Mouse (Mus musculus) forebrain, embryonic 14.5 days (tissue): ENCODE measurements around the gene Rasl11a. TPM values are rescaled to one million over a fixed set of nuclear protein-coding genes. Genes with fewer than 3 reads are reported as not detected.

Experiments
- ATAC-seq: fragments of 200-750 bp; cut with Nextera tagmentation; 2 replicates; pipeline ENCODE4 v1.8.0; 2017; ENCODE audit warnings: mild to moderate bottlenecking, moderate library complexity
- DNase-seq: peaks from one replicate; pipeline ENCODE4 v3.0.0-alpha.2; 2015; ENCODE audit warnings: low spot score
- H3K27ac ChIP-seq: fragments of 300-500 bp; sonication (generic); 2 replicates; pipeline ENCODE4 v1.5.1; 2014; ENCODE audit warnings: low read depth, mild to moderate bottlenecking, control low read depth, low read length, moderate library complexity
- H3K27me3 ChIP-seq: fragments of 300-500 bp; sonication (generic); replicated peaks from 2 replicates; pipeline ENCODE4 v1.6.1; 2014; ENCODE audit warnings: low read length, control low read depth, mixed read lengths; ENCODE audit not compliant: control insufficient read depth, insufficient read depth
- H3K36me3 ChIP-seq: fragments of 300-500 bp; sonication (generic); 2 replicates; pipeline ENCODE4 v1.6.1; 2014; ENCODE audit warnings: low read length, control low read depth; ENCODE audit not compliant: control insufficient read depth, insufficient read depth
- H3K4me1 ChIP-seq: fragments of 300-500 bp; sonication (generic); 2 replicates; pipeline ENCODE4 v1.6.1; 2014; ENCODE audit warnings: antibody characterized with exemption, low read length, control low read depth; ENCODE audit not compliant: control insufficient read depth, insufficient read depth
- H3K4me2 ChIP-seq: fragments of 300-500 bp; sonication (generic); 2 replicates; pipeline ENCODE4 v1.6.1; 2014; ENCODE audit warnings: mild to moderate bottlenecking, control low read depth, low read length
- H3K4me3 ChIP-seq: fragments of 300-500 bp; sonication (generic); 2 replicates; pipeline ENCODE4 v1.5.1; 2014; ENCODE audit warnings: low read depth, low read length, control low read depth
- H3K9ac ChIP-seq: fragments of 300-500 bp; sonication (generic); 2 replicates; pipeline ENCODE4 v1.6.1; 2014; ENCODE audit warnings: mild to moderate bottlenecking, low read length, control low read depth, moderate library complexity
- H3K9me3 ChIP-seq: fragments of 300-500 bp; sonication (generic); replicated peaks from 2 replicates; pipeline ENCODE4 v1.6.1; 2016; ENCODE audit warnings: low read length, control low read depth, mixed read lengths; ENCODE audit not compliant: control insufficient read depth
- WGBS: fragments of 180-500 bp; shearing (Covaris S2); extraction: QIAGEN DNeasy Blood & Tissue Kit; methylation state at CpG from one replicate; pipeline ENCODE4 v1.1.7; 2014; 5-methylcytosine and 5-hydroxymethylcytosine counted together
- polyA plus RNA-seq: library from polyadenylated mRNA; unstranded; fragments of >200 nt; fragmentation: Nextera tagmentation; extraction: Ambion mirVana; gene quantifications from 2 replicates; pipeline ENCODE4 v1.2.1, GENCODE M21; 2014

Gene Rasl11a
- polyA plus RNA-seq, 1 experiment from 2014 or later: 6.4 TPM

DNA sequence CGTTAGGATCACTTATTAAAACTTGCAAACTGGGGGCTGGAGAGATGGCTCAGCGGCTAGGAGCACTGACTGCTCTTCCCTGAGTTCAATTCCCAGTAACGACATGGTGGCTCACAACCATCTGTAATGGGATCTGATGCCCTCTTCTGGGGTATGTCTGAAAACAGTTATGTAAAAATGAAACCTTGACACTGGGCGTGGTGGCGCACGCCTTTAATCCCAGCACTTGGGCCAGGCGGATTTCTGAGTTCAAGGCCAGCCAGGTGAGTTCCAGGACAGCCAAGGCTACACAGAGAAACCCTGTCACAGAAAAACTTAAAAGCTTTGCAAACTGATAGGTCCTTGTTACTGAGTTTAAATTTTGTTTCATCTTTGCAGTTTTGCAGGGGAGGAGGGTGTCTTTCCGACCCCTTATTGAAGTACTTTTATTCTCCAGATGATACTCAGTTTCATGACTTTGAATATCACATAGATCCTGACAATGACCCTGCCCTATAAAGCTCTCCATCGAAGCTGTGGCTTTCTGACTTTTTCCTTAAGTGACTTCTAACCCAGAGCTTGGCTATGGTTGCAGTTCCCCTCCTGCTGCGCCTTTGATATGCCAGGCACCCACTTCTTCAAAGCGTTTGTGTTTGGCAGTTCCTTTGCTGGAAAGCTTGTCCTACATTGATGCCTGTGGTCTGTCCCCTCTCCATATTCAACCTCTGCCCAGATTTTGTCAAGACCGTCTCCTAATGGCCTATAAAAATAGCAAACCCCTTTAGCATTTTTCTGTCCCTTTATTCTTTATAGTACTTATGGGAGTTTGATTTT lies 5.8 kb upstream of the Rasl11a start:
- Histone ChIP-seq H3K4me3 (no peak overlapping the region), H3K4me1 (peaks cover 3% of the 10 kb centered on the region; the same call in 1 of the 2 replicates), H3K36me3 (peaks cover 54% of the 10 kb centered on the region), H3K4me2 (no peak overlapping the region), H3K9ac (no peak overlapping the region), H3K27ac (no peak overlapping the region), H3K9me3 (no peaks in the 10 kb centered on the region), H3K27me3 (no peaks in the 10 kb centered on the region)
- DNase-seq (no peak), ATAC-seq (no peak)
- 58% methylated on average over 12 of the region's 12 CpGs for WGBS

DNA sequence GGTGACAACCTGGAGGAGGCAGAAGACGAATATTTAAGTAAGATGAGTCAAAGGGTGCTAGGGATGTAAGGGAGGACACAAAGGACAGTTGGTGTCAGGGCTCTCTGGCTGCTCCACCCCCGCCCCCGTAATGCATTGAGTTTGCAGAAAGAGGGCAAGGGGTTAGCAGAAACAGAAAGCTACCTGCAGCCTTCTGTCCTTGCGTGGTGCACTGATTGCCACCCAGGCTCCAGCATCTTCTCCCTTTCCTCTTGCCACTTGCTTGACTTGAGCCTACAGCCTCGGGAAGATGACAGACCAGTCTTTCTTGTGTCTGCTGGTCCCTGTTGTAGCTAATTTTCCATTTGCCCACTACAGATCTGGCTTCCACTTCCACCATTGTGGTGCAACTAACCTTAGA lies 5.1 kb upstream of the Rasl11a start:
- no peak overlapping the region for H3K4me2 ChIP-seq
- H3K36me3 ChIP-seq: peaks cover 49% of the 10 kb centered on the region
- 71% methylated on average over 5 of the region's 5 CpGs for WGBS
- DNase-seq (no peak), ATAC-seq (no peak)
- no peak overlapping the region for H3K9ac ChIP-seq
- H3K4me1 ChIP-seq: no peaks in the 10 kb centered on the region
- H3K9me3 ChIP-seq: no peaks in the 10 kb centered on the region
- H3K27ac ChIP-seq: no peak overlapping the region
- H3K4me3 ChIP-seq: no peak overlapping the region
- no peaks in the 10 kb centered on the region for H3K27me3 ChIP-seq

DNA sequence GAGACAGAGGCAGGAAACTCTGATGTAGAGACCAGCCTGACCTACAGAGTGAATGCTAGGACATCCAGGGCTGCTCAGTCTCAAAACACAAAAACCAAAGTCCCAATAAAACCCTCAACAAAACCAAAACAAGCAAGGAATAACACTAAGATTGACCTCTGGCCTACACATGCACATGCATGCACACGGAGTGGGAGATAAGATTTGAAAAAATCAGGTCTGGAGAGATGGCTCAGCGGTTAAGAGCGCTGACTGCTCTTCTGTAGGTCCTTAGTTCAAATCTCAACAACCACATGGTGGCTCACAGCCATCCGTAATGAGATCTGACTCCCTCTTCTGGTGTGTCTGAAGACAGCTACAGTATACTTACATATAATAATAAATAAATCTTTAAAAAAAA lies 4.4 kb upstream of the Rasl11a start:
- WGBS: 86% methylated on average over 4 of the region's 4 CpGs
- DNase-seq: no peak
- no peak for ATAC-seq
- Histone ChIP-seq H3K9ac (no peak overlapping the region), H3K4me2 (no peak overlapping the region), H3K36me3 (peaks cover 42% of the 10 kb centered on the region), H3K4me3 (no peak overlapping the region), H3K27ac (no peak overlapping the region), H3K4me1 (no peaks in the 10 kb centered on the region), H3K27me3 (no peaks in the 10 kb centered on the region), H3K9me3 (no peaks in the 10 kb centered on the region)

DNA sequence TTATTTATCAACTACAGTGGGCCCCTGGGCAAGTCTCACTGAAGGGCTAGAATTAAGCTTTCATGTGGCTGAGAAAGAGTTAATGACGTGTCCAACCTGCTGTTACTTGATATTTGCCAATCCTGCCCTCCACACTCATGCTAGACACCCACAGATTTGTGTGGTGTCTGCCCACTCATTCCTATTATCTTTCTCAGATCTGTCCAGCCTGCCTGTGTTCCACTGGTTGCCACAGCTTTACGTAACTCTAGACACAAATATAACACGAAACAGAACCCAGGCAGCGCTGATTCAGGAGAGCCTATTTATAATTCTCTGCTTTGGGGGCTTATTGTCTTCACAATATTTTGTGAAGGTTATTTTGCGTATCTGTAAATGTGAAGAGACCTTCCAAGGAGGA lies 3.6 kb upstream of the Rasl11a start:
- H3K4me3 ChIP-seq: no peak overlapping the region
- no peaks in the 10 kb centered on the region for H3K27me3 ChIP-seq
- DNase-seq: no peak
- WGBS: 89% methylated on average over 5 of the region's 5 CpGs
- no peak overlapping the region for H3K9ac ChIP-seq
- peaks cover 33% of the 10 kb centered on the region for H3K36me3 ChIP-seq
- no peak overlapping the region for H3K4me2 ChIP-seq
- H3K9me3 ChIP-seq: no peaks in the 10 kb centered on the region
- peaks cover 7% of the 10 kb centered on the region for H3K4me1 ChIP-seq
- no peak overlapping the region for H3K27ac ChIP-seq
- ATAC-seq: no peak

DNA sequence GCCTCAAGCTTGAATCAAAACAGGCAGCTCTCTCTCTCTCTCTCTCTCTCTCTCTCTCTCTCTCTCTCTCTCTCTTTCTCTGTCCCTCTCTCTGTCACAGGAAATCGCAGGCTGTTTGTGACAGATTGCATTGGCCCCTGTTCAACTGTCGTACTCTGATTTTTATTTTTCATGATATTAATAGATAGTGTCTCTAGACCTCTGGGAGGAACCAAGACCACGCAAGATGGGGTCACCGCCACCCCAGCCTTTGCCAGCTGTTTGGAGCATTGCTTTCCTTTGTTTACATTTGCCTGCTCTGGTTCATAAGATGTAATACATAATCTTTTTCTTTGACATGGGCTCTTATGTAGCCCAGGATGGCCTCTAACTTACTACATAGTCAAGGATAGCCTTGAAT lies 2.9 kb upstream of the Rasl11a start:
- Histone ChIP-seq H3K27ac (no peak overlapping the region), H3K9ac (no peak overlapping the region), H3K9me3 (no peaks in the 10 kb centered on the region), H3K27me3 (no peaks in the 10 kb centered on the region), H3K36me3 (peaks cover 26% of the 10 kb centered on the region), H3K4me2 (no peak overlapping the region), H3K4me3 (no peak overlapping the region), H3K4me1 (peaks cover 8% of the 10 kb centered on the region)
- no peak for ATAC-seq
- 92% methylated on average over 4 of the region's 4 CpGs for WGBS
- DNase-seq: no peak

DNA sequence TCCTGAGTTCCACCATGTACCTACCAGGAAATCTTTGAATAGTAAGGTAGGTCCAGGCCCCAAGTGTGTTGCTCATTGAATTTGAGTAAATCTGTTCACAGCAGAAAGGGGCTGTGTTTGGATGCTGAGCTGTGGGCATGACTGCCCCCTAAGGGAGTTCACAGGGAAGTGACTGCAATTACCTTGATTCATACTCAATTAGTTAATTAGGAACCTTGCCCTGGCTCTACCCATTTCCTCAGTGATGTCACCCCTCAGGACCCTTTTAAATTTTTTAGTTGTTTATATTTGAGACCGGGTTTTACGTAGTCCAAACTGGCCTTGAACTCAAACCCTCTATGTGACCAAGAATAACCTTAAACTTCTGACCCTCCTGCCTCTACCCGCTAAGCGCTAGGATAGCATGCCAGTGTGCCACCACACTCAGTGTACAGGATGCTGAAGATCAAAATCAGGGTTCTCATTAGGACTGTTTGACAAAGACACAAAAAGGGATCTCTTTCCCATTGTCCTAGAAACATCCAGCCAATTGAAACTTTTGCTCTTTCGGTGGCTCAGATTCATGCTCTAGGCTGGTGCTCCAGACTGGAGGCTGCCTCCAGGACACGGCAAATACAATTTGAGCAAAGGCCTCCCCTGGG lies 450 bp upstream of the Rasl11a start:
- Histone ChIP-seq H3K36me3 (peaks cover 5% of the 10 kb centered on the region; the same call in 1 of the 2 replicates), H3K4me1 (peaks cover 8% of the 10 kb centered on the region), H3K9ac (peak overlapping the region; percentile 69), H3K4me3 (peak overlapping the region; percentile 55), H3K27ac (peak overlapping the region; percentile 34), H3K9me3 (no peaks in the 10 kb centered on the region), H3K4me2 (peak overlapping the region; percentile 92), H3K27me3 (no peaks in the 10 kb centered on the region)
- DNase-seq: peak; percentile 64
- ATAC-seq: peak; percentile 59
- WGBS: 2% methylated on average over 6 of the region's 6 CpGs

DNA sequence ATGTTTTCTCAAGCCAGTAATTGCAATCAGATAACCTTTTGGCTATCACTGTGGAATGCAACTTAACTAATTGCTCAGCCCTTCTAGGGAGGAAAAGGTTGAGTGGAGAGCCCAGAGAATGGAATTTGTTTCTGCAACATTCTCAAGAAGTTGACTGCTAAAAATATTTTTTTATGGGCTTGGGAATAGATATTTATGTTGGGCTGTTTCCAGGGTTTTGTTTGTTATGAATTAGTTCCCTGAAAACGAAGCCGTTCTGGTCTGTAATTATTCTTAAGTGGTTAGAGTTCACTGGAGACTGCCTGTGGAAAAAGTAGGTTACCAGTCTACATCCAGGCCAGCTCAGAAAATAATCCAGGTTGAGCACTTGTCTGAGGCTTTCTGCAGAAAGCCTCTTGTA lies 1.6 kb downstream of the Rasl11a start:
- Histone ChIP-seq H3K9me3 (no peaks in the 10 kb centered on the region), H3K36me3 (no peaks in the 10 kb centered on the region), H3K4me2 (peak overlapping the region; percentile 92; the same call in 1 of the 2 replicates), H3K4me1 (peaks cover 8% of the 10 kb centered on the region), H3K9ac (no peak overlapping the region), H3K27ac (no peak overlapping the region), H3K27me3 (no peaks in the 10 kb centered on the region), H3K4me3 (peak overlapping the region; percentile 55; the same call in 1 of the 2 replicates)
- no peak for DNase-seq
- WGBS: 75% methylated on average over 2 of the region's 2 CpGs
- no peak for ATAC-seq

- Histone ChIP-seq H3K4me1 (peaks cover 8% of the 10 kb centered on the region), H3K4me2 (no peak overlapping the region), H3K36me3 (no peaks in the 10 kb centered on the region), H3K27ac (no peak overlapping the region), H3K9ac (no peak overlapping the region), H3K4me3 (no peak overlapping the region), H3K27me3 (no peaks in the 10 kb centered on the region), H3K9me3 (no peaks in the 10 kb centered on the region)
- WGBS: 93% methylated on average over 4 of the region's 4 CpGs
- DNase-seq (no peak), ATAC-seq (no peak)
Observed at GRCm38 (mm10) chr5:146848936-146849582, 4.2 kb downstream of the Rasl11a start.

GRCm38 (mm10) chr5:146856106-146856505 lies 11.2 kb downstream of the Rasl11a start:
- DNase-seq (no peak), ATAC-seq (no peak)
- H3K9ac ChIP-seq: no peak overlapping the region
- H3K27ac ChIP-seq: no peak overlapping the region
- no peaks in the 10 kb centered on the region for H3K27me3 ChIP-seq
- no peaks in the 10 kb centered on the region for H3K36me3 ChIP-seq
- no peak overlapping the region for H3K4me2 ChIP-seq
- no peak overlapping the region for H3K4me3 ChIP-seq
- WGBS: 91% methylated on average over 3 of the region's 3 CpGs
- H3K4me1 ChIP-seq: no peaks in the 10 kb centered on the region
- no peaks in the 10 kb centered on the region for H3K9me3 ChIP-seq
